Mouse (Mus musculus): Measurements from ENCODE around the gene Dnajc28.
"Not testable (repeated sequence)": the region's sequence is repeated elsewhere in the genome, so short reads cannot be mapped to it uniquely, and the experiment has no call there.

Dnajc28 gene

DNA sequence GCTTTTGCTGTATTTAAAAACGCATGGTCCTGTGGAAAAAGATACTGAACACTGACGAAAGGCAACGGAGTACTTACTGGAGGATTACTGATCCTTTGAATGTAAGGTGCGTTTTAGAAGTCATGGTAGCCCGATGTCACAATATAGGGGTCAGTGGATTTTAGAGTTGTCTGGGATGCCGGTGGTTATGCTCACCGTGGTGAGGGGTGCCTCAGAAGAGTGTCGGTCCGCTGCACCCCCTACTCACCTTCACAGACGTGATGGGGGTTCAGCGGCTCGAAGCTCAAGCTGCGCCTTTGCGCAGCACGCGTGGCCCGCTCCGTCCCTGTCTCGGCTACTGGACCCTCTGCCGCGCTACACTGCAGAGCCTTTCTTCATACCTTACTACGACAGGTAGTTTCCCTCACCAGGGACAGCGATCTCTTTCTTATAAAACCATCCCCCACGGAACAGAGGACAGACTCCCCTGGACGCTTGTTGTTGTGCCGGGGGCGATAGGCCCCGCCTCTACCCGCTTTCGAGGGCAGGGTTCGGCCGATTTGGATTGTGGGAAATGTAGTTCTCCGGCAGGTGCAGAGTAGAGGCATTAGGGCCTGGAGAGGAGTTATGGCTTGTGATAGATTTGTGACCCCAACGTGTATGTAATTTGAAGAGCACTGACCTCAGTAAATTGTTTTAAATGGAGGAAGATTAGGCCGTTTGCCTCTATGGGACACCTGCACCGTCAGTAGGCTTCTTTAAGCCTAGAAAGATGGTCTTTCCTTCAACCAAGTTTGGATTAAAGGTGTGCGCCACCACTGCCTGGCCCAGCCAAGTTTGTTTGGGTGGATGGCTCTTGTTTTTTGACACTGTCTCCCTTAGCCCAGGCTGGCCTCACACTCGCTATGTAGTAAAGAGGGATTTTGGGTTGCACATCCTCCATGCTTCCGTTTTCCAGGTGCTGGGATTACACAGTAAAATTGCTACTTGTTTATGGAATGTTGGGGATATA is at the start of gene Dnajc28:
Gene Dnajc28, minus strand, starts transcription at position 516 of the 991 bp plus-strand sequence.
- peak; percentile 87 for DNase-seq (ENCODE audit: low spot score)

DNA sequence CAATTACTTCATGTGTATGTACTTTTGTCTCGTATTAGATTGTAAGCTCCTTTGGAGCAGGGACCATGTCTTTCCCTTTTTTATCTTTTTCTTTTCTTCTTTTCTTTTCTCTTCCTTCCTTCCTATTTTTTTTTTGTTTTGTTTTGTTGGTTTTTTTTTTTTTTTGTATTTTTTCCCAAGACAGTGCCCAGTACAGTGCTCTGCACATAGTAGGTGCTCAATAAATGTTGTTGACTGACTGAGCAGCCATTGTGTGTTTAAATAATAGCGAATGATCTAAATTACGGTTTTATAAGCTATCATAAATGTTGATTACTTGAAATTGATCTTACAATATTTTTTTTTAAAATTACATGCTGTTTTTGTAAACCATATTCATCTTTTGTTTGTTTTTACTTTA is 45.0 kb upstream of the Dnajc28 start:
- DNase-seq (ENCODE audit: low spot score) = no peak

DNA sequence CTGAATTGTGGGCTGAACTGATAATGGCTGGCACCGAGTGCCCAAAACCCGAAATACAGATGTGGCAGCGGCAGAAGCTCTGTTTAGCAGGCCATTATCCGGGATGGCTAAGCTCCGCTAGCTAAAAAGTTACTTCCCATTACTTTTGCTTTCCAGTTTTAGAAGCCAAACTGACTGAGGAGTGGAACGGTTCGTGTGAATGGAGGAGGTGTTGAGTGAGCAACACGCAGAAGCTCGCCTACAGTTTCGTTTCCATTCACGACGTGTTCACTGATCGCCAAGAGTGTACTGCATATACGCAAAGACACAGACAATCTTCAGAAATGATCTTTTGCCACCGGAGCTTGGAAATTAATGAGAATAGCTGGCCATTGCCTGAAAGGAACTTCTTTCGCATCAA is 43.5 kb upstream of the Dnajc28 start:
- DNase-seq (ENCODE audit: low spot score) = no peak

DNA sequence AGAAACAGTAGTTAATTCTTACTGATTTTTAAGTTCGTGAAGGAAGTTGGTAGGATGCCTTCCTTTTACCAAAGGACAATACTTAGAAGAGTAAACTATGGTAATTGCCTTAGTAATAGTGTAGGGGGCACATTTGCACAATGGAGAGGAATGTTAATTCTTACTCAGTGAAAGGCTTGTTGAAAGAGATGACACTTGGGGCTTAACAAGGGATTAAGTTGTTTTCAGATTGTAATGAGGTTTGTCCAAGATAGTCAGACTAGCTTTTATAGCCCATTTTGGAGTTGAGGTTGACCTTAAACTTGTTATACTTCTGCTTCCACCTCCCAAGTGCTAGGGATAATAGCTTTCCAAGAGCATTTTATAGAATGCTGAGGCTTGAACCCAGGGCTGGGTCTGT is 42.6 kb upstream of the Dnajc28 start:
- no peak for DNase-seq (ENCODE audit: low spot score)

DNA sequence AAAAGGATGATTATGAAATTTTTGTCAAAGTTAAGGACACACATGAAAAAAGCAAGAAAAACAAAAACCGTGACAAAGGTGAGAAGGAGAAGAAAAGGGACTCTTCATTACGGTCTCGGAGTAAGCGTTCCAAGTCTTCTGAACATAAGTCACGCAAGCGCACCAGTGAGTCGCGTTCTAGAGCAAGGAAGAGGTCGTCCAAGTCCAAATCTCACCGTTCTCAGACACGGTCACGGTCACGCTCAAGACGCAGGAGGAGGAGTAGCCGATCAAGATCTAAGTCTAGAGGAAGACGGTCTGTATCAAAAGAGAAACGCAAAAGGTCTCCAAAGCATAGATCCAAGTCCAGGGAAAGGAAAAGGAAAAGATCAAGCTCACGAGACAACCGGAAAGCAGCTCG is 41.0 kb upstream of the Dnajc28 start:
- DNase-seq (ENCODE audit: low spot score) = no peak

DNA sequence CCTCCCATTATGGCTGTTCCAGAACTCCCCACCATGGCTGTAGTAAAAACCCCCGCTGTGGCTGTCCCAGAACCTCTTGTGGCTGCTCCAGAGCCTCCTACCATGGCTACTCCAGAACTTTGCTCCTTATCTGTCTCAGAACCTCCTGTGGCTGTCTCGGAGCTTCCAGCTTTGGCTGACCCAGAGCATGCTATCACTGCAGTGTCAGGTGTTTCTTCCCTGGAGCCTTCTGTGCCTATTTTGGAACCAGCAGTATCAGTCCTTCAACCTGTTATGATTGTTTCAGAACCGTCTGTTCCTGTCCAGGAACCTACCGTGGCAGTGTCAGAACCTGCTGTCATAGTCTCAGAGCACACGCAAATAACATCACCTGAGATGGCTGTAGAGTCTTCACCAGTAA is 39.6 kb upstream of the Dnajc28 start:
- no peak for DNase-seq (ENCODE audit: low spot score)

DNA sequence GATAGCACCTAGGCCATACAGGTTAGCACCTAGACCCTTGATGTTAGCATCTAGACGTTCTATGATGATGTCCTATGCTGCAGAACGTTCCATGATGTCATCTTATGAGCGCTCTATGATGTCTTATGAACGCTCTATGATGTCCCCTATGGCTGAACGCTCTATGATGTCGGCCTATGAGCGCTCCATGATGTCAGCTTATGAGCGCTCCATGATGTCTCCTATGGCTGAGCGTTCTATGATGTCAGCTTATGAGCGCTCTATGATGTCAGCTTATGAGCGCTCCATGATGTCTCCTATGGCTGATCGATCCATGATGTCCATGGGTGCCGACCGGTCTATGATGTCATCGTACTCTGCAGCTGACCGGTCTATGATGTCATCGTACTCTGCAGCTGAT is 38.5 kb upstream of the Dnajc28 start:
- no peak for DNase-seq (ENCODE audit: low spot score)

DNA sequence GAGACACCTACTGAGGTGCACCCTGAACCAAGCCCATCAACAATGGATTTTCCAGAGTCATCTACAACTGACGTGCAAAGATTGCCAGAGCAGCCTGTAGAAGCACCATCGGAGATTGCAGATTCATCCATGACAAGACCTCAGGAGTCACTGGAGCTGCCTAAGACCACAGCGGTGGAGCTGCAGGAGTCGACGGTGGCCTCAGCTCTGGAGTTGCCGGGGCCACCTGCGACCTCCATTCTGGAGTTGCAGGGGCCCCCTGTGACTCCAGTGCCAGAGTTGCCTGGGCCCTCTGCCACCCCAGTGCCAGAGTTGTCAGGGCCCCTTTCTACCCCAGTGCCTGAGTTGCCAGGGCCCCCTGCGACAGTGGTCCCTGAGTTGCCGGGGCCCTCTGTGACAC is 36.5 kb upstream of the Dnajc28 start:
- no peak for DNase-seq (ENCODE audit: low spot score)

DNA sequence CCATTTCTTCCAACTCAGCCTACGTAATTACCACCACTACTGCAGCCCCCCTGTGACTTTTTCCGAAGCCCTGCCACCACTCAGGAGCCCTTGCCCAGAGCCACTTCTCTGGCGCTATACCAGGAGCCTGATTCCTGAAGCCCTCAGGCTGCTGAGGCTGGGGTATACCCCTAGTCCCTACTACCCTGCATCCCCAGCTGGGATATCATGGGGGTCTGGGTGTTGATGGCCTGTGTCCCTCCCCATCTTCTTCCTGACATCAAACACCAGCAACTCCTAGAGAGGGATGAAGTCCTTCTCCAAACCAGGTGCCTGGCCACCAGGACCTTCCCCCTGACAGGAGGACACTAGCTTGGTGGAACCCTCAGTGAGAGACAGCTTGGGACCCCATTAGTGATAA is 33.4 kb upstream of the Dnajc28 start:
- DNase-seq (ENCODE audit: low spot score) = no peak

DNA sequence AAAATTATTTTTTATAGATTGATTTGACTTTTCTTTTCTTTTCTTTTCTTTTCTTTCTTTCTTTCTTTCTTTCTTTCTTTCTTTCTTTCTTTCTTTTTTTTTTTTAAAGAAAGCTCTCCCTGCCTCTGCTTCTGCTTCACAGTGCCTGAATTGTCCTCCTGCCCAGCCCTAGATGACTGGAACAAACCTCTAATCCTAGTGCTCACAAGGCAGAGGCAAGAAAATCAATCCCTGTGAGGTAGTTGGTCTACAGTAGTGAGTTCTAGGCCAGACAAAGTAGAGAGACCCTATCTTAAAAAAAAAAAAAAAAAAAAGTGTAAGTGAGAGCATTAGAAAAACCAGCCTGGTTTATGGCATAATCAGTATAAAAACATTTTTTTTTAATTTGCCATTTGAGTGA is 31.0 kb upstream of the Dnajc28 start:
- DNase-seq (ENCODE audit: low spot score) = no peak

DNA sequence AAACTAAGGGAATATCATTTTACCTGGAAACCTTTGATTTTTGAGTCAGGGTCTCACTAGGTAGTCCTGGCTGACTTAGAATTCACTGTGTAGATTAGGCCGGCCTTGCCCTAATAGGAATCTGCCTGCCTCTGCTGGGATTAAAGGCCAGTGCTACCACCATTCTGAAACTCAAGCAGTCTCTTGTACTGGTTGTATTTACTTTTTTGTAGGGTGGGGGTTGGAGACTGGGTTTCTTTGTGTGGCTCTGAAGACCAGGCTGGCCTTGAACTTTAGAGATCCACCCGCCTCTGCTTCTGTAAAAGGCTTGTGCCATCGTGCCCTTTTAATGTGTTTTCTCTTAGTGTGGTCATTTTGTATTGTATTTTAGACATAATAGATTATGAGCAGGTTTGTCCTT is 30.4 kb upstream of the Dnajc28 start:
- peak; percentile 24 for DNase-seq (ENCODE audit: low spot score)

DNA sequence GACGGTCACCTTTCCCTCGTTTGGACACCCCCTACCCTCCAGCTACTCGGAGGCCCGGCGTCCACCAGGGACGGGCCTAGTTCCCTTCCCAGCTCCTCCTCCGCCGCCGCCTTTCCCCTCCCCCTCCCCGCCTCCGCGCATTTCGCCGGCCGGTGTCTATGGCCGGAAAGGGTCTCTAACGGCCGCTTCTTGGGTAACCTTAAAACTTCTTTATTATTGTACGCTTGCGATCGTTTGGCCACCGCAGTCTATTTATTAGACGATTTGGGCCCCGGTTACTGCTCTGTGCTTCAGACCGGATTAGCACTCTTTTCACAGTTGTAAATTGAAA is 29.4 kb upstream of the Dnajc28 start:
- DNase-seq (ENCODE audit: low spot score) = peak; percentile 85

DNA sequence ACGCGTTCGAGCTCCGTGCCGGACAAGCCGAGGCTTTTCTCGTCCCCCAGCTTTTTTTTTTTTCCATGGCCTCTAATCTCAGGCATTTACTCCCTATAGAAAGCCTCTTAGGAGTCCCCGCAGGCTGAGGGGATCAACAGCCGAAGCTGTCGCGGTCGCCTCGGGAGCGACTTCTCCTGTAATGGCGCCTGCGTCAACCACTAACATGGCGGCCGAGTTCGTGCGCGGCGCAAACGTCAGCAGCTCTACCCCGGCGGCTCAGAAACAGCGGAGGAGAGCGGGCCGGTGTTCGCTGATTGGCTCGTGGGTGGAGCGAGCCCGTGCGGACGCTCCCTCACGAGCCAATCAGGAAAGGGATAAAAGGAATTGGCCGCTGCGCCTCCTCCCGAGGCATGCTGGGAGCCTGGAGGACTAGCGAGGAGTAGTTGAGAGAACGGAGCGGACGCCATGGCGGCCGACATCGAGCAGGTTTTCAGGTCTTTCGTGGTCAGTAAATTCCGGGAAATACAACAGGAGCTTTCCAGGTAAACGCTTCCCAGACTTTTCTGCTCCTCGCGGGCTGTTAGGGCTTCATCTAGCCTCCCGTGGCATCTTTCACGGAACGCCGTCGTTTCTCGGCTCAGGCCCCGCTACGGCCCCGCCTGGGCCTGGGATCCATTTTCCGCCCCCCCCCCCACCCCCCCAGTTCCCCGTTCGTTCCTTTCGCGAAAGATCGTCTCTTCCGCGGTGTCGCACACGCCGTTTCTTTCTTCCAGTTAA is 28.8 kb upstream of the Dnajc28 start, which contains the start of gene Son:
Gene Son, plus strand, starts transcription at position 46 of the 759 bp plus-strand sequence.
- DNase-seq (ENCODE audit: low spot score) = peak; percentile 98

DNA sequence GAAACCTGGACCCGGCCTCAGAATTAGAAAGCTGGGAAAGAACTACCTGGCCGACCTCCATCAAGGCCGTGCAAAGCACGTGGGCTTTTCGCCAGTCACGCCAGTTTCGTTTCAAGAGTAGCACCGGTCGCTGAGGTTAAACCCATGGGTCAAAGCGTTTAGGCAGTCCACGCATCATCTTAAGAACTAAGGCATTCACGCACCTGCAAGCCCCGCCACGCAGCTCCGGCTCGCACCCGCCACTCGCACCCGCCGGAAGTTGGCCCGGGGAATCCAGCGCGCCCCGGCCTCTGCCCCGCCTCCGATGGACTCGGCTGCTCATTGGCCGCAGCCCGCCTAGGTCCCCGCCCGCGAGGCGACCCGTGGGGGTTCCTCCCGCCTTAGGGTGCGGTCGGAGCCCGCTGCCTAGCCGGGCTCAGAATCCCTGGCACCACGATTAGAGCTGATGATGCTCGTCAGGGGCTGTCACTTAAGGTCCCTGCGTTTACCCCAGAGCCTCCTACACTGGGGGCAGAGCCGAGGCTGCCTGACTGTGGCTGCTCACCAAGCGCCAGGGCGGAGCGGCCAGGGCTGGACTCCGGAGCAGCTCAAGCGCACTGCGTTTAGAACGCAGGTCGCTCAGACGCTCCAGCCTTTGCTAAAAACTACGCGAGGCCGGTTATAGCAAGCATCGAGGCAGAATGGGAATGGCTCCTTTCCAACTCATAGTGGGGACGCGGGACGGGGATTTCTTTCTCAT is 28.0 kb upstream of the Dnajc28 start, which contains the start of gene Gart:
Gene Gart, minus strand, starts transcription at position 272 of the 739 bp plus-strand sequence.
- peak; percentile 93 for DNase-seq (ENCODE audit: low spot score)

DNA sequence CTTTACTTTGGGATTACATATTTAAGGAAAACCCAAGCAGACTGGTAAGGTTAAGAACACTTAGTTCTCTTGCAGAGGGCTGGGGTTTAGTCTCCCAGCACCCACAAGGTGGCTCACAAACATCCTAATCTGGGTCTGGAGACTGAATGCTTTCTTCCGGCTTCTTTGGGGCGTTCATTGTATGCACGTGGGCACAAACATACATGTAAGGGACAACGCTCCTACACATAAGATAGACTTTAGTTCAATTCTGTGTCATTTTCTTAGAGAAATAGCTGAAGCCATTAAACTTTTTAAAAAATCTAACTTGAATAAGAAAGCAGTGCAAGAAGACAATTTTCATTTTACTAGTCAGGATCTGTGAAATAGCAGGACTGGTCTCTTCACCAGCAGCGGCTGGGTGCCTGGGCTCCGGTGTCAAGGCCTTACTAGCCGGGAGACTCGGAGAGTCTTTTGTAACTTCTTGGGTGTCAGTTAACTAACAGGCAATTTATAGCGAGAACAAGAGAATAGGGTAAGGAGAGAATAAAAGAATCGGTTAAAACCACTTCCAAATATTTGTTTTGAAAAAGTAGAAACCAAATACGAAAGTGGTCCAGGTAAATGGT is 27.3 kb upstream of the Dnajc28 start:
- DNase-seq (ENCODE audit: low spot score) = peak; percentile 61

DNA sequence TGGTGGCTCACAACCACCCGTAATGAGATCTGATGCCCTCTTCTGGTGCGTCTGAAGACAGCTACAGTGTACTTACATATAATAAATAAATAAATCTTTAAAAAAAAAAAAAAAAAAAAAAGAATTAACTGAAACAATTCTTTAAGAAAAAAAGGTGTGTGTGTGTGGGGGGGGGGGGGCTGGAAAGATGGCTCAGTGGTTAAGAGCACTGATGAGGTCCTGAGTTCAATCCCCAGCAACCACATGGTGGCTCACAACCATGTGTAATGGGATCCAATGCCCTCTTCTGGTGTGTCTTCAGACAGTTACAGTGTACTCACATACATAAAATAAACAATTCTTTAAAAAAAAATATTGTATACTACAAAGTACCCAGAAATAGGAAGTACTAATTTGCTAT is 26.6 kb upstream of the Dnajc28 start:
- DNase-seq (ENCODE audit: low spot score) = not testable (repeated sequence)

DNA sequence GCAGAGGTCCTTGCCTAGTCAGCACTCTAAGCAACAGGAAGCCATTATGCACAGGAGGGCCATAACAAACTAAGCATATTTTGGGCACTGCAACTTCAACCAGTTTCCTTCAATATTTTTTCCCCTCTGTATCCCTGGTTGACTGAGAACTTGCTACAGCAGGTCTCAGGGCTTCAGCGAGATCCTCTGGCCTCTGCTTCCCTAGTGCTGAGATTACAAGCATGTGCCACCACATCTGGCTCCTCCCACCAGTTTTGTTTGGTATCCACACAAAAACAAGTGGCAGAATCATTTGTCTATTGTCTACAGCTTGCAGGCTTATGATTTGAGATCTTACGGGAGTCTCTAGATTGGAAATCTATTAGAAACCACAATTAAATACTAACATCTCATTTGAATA is 26.1 kb upstream of the Dnajc28 start:
- DNase-seq (ENCODE audit: low spot score) = no peak

DNA sequence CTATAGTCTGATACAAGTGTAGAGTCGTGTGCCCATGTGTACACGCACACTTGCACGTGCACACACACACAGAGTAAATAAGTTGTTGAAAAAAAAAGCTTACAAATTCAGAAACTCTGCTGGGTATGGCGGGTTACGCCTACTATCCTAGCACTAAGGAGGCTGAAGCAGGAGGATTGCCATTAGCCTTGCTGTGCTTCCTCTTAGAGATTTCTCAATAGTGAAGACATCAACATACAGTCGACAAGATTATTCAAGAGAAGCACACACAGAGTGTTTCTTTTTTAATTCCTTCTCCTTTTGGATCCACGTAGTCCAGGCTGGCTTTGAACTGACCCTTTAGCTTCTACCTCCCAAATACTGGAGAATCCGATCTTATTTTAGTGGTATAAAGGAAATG is 21.3 kb upstream of the Dnajc28 start:
- no peak for DNase-seq (ENCODE audit: low spot score)

DNA sequence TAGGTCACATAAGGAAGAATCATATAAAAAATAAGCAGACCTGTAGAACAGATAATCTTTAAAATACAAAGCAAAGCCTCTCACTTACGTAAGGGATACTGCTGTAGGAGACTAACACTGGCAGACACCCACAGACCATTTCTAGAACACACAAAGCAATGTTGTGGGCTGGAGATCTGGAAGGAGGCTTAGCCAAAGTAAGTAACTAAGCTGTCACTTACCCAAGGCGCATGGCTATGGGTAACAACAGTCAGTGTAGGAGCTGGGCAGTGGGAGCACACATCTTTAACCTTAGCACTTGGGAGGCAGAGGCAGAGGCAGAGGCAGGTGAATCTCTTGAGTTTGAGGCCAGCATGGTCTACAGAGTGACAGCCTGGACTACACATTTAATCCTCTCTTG is 20.8 kb upstream of the Dnajc28 start:
- no peak for DNase-seq (ENCODE audit: low spot score)

DNA sequence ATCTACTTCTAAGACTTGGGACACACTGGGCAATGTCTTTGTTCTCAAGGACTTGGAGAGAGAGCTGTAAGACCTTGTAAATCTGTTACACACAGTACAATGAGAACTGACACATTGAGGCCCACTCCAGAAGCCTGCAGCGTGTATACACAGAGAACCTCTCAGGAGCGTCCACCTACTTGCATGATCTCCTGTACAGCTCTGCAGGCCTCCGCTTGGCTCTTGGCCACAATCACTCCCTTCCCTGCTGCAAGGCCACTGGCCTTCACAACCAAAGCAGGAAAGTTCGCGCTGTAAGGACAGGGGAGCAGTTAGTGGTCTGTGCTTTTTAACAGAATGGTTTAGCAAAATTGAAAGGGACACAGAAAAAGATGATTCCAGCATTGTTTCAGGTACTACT is 20.3 kb upstream of the Dnajc28 start:
- DNase-seq (ENCODE audit: low spot score) = no peak

DNA sequence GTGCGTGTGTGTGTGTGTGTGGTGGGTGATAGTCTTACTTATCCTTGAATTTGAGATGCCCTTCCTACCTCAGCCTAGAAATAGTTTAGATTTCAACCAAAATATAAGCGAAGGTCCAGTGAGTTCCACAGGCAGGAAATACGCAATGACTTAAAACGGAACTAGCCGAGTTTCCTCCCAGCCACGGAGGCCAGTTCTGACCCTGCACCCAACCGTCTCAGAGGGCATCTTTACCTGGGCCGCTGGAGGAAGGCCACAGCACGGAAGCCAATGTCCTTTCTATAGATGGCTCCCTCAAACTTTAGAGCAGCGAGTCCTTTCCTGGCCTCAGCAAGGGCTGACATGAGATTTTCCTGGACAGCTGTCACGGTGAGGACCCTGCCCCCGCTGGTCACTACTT is 14.8 kb upstream of the Dnajc28 start:
- DNase-seq (ENCODE audit: low spot score) = no peak

DNA sequence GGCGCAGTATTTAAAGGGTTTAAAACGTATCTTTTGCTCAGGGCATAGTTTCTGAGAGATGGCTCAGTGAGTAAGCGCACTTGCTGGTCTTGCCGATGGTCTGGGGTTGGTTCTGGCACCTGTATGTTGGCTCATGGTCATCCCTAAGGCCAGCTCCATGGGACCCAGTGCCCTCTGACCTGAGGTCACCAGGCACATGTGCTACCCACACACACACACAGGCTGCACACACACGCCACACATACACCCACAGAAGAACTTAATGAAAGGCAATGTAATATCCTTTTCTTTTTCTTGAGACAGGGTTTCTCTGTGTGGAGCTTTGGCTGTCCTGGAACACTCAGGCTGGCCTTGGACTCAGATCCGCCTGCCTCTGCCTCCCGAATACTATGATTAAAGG is 14.1 kb upstream of the Dnajc28 start:
- no peak for DNase-seq (ENCODE audit: low spot score)
